8 mouse cellular contexts compared by ENCODE assay signal in genomic region chr10:96188168-96188567, GRCm38 (mm10). TPM values are rescaled to one million over a fixed set of nuclear protein-coding genes. Genes with fewer than 3 reads are reported as not detected.
DNase-seq lines count a peak whose midpoint lies in the region; ATAC-seq lines count a peak whose summit lies in the region.

No protein-coding gene starts in this region.

- H3K27me3 ChIP-seq in midbrain, embryonic 14.5 days (ENCODE audit: control insufficient read depth, insufficient read depth, low read length) = no peaks in the 10 kb centered on the region
- H3K27me3 ChIP-seq in midbrain, embryonic 15.5 days (replicated peaks) = no peaks in the 10 kb centered on the region
- H3K27me3 ChIP-seq in heart, embryonic 14.5 days (ENCODE audit: control insufficient read depth, insufficient read depth, low read length) = no peaks in the 10 kb centered on the region
- H3K27me3 ChIP-seq in stomach, embryonic 15.5 days (replicated peaks) = no peaks in the 10 kb centered on the region

- H3K9me3 ChIP-seq in midbrain, embryonic 14.5 days (ENCODE audit: control insufficient read depth, low read length) = no peaks in the 10 kb centered on the region
- no peaks in the 10 kb centered on the region for H3K9me3 ChIP-seq in midbrain, embryonic 15.5 days
- no peaks in the 10 kb centered on the region; the same call in 1 of the 2 replicates for H3K9me3 ChIP-seq in heart, embryonic 14.5 days (ENCODE audit: control insufficient read depth, low read length)
- H3K9me3 ChIP-seq in stomach, embryonic 15.5 days = no peaks in the 10 kb centered on the region

- DNase-seq in midbrain, embryonic 14.5 days = peak; percentile 11
- DNase-seq in kidney, postnatal 36 days = peak; percentile 28 to 67
- DNase-seq in cerebellum, adult 8-10 months = no peak
- no peak for DNase-seq in c-Kit-positive CD71-positive TER-119-positive erythroid progenitor cells, embryonic 14.5 days (ENCODE audit: low spot score)
- no peak for DNase-seq in frontal cortex, postnatal 14 days (ENCODE audit: low spot score in 2 of 2)

- no peak for ATAC-seq in midbrain, embryonic 14.5 days (ENCODE audit: low FRiP score, low TSS enrichment)
- ATAC-seq in midbrain, embryonic 15.5 days (replicated peaks) = no peak
- ATAC-seq in heart, embryonic 14.5 days (ENCODE audit: insufficient number of reproducible peaks, insufficient read depth, low FRiP score, low read depth) = peak; percentile 78
- peak; percentile 75; the same call in 1 of the 2 replicates for ATAC-seq in stomach, embryonic 15.5 days (ENCODE audit: insufficient read depth, low FRiP score, low read depth)

- no peak overlapping the region for H3K27ac ChIP-seq in midbrain, embryonic 14.5 days (replicated peaks; ENCODE audit: low read depth, low read length)
- H3K27ac ChIP-seq in midbrain, embryonic 15.5 days = no peak overlapping the region
- peak overlapping the region; percentile 68 to 87 for H3K27ac ChIP-seq in heart, embryonic 14.5 days (replicated peaks in 1 of 2; ENCODE audit: control insufficient read depth in 1 of 2, insufficient read depth in 1 of 2, low read depth in 2 of 2, low read length in 2 of 2)
- peak overlapping the region; percentile 73 for H3K27ac ChIP-seq in stomach, embryonic 15.5 days

- H3K4me3 ChIP-seq in midbrain, embryonic 14.5 days (replicated peaks; ENCODE audit: low read depth, low read length) = no peak overlapping the region
- no peak overlapping the region for H3K4me3 ChIP-seq in midbrain, embryonic 15.5 days
- no peak overlapping the region for H3K4me3 ChIP-seq in heart, embryonic 14.5 days (ENCODE audit: control insufficient read depth in 1 of 2, insufficient read depth in 1 of 2, low read depth in 1 of 2, low read length in 2 of 2)
- no peak overlapping the region for H3K4me3 ChIP-seq in stomach, embryonic 15.5 days (replicated peaks)

- H3K9ac ChIP-seq in midbrain, embryonic 14.5 days (replicated peaks; ENCODE audit: low read length) = no peak overlapping the region
- H3K9ac ChIP-seq in midbrain, embryonic 15.5 days = no peak overlapping the region
- no peak overlapping the region for H3K9ac ChIP-seq in heart, embryonic 14.5 days (ENCODE audit: low read length)
- no peak overlapping the region for H3K9ac ChIP-seq in stomach, embryonic 15.5 days

- H3K4me1 ChIP-seq in midbrain, embryonic 14.5 days (ENCODE audit: control insufficient read depth, insufficient read depth, low read length) = no peaks in the 10 kb centered on the region
- H3K4me1 ChIP-seq in midbrain, embryonic 15.5 days = no peaks in the 10 kb centered on the region; the same call in 1 of the 2 replicates
- H3K4me1 ChIP-seq in heart, embryonic 14.5 days (ENCODE audit: control insufficient read depth in 2 of 2, insufficient read depth in 2 of 2, low read length in 2 of 2) = 0 out of 4 replicates have a peak, but pooled peaks cover 0 to 2% of the 10 kb centered on the region in 2 experiments
- 0 out of 2 replicates have a peak, but pooled peaks cover 6% of the 10 kb centered on the region for H3K4me1 ChIP-seq in stomach, embryonic 15.5 days

- H3K4me2 ChIP-seq in midbrain, embryonic 14.5 days (ENCODE audit: low read length) = no peak overlapping the region
- H3K4me2 ChIP-seq in midbrain, embryonic 15.5 days = no peak overlapping the region
- H3K4me2 ChIP-seq in heart, embryonic 14.5 days (ENCODE audit: low read length) = no peak overlapping the region
- peak overlapping the region; percentile 13; the same call in 1 of the 2 replicates for H3K4me2 ChIP-seq in stomach, embryonic 15.5 days

- 69% methylated on average over 7 of the region's 7 CpGs for WGBS in midbrain, embryonic 14.5 days
- 65% methylated on average over 7 of the region's 7 CpGs for WGBS in midbrain, embryonic 15.5 days
- 52% methylated on average over 7 of the region's 7 CpGs for WGBS in heart, embryonic 14.5 days
- 21% methylated on average over 7 of the region's 7 CpGs for WGBS in stomach, embryonic 15.5 days

- no peaks in the 10 kb centered on the region for H3K36me3 ChIP-seq in midbrain, embryonic 14.5 days (ENCODE audit: control insufficient read depth, insufficient read depth, low read length)
- H3K36me3 ChIP-seq in midbrain, embryonic 15.5 days (replicated peaks) = no peaks in the 10 kb centered on the region
- H3K36me3 ChIP-seq in heart, embryonic 14.5 days (ENCODE audit: control insufficient read depth, insufficient read depth, low read length) = no peaks in the 10 kb centered on the region
- no peaks in the 10 kb centered on the region for H3K36me3 ChIP-seq in stomach, embryonic 15.5 days

RNA-seq across cellular contexts. Expression of gene Gm5426, which starts 51.8 kb away (rescaled TPM):
- not detected in 2 replicates for polyA plus RNA-seq in midbrain, embryonic 14.5 days (2014; fragmentation: Nextera tagmentation; extraction: Ambion mirVana)
- not detected in 2 replicates for polyA plus RNA-seq in midbrain, embryonic 15.5 days (2015; fragmentation: Nextera tagmentation; extraction: Ambion mirVana)
- not detected in 2 replicates for polyA plus RNA-seq in heart, embryonic 14.5 days (2014; fragmentation: Nextera tagmentation; extraction: Ambion mirVana)
- polyA plus RNA-seq in stomach, embryonic 15.5 days (2015; fragmentation: Nextera tagmentation; extraction: Ambion mirVana) = not detected in 2 replicates

Comparison
In these comparisons a context has a peak if more than half of its experiments do, and no peak if none do; other contexts are left out.
1. ATAC-seq: peak in heart, embryonic 14.5 days (single experiment) and stomach, embryonic 15.5 days (single experiment); none in midbrain, embryonic 14.5 days (single experiment) and midbrain, embryonic 15.5 days (single experiment).
2. DNase-seq: peak in midbrain, embryonic 14.5 days (single experiment) and kidney, postnatal 36 days (2 of 2); none in cerebellum, adult 8-10 months (single experiment), c-Kit-positive CD71-positive TER-119-positive erythroid progenitor cells, embryonic 14.5 days (single experiment) and frontal cortex, postnatal 14 days (0 of 2).
3. H3K27ac ChIP-seq: peak in heart, embryonic 14.5 days (2 of 2) and stomach, embryonic 15.5 days (single experiment); none in midbrain, embryonic 14.5 days (single experiment) and midbrain, embryonic 15.5 days (single experiment).